ENCODE assay signal across 28 mouse cellular contexts in genomic region chr8:13155358-13155757, GRCm38 (mm10). TPM values are rescaled to one million over a fixed set of nuclear protein-coding genes. Genes with fewer than 3 reads are reported as not detected.
DNase-seq lines count a peak whose midpoint lies in the region; ATAC-seq and TF ChIP-seq lines count a peak whose summit lies in the region.
"Had no signal": no experiment of that assay in that cellular context is flagged by ENCODE, and none has a peak within 500 bp of the region (broad histone marks: within the 10 kb centered on the region; RNA-seq: fewer than 3 reads in every experiment).

No protein-coding gene starts in this region.

- ATAC-seq in liver, postnatal 0 days, result no peak
- ATAC-seq in liver, embryonic 12.5 days, result no peak
- ATAC-seq in forebrain, embryonic 14.5 days, result no peak
- ATAC-seq: activated CD4-positive, CD25-positive, alpha-beta regulatory T cell, adult 4 months; forebrain, postnatal 0 days; hindbrain, embryonic 16.5 days; intestine, embryonic 15.5 days had no signal

- no peak for TF ChIP-seq CTCF in liver, postnatal 0 days (IDR thresholded peaks at IDR 0.05; ENCODE audit: low read depth)
- TF ChIP-seq CTCF in bone marrow macrophage, adult 2 months (IDR thresholded peaks at IDR 0.05; ENCODE audit: low read depth, low read length), result no peak

- H3K9ac ChIP-seq in liver, postnatal 0 days (replicated peaks), result no peak overlapping the region; the same call in 1 of the 2 replicates
- H3K9ac ChIP-seq in liver, embryonic 12.5 days, result no peak overlapping the region
- H3K9ac ChIP-seq in forebrain, embryonic 14.5 days (ENCODE audit: low read length), result no peak overlapping the region
- H3K9ac ChIP-seq: forebrain, postnatal 0 days; intestine, embryonic 15.5 days; liver, embryonic 14.5 days; neural tube, embryonic 12.5 days; stomach, embryonic 15.5 days had no signal

- no peaks in the 10 kb centered on the region for H3K27me3 ChIP-seq in liver, postnatal 0 days (ENCODE audit: insufficient read depth, low read length)
- H3K27me3 ChIP-seq in liver, embryonic 12.5 days (replicated peaks), result no peaks in the 10 kb centered on the region
- no peaks in the 10 kb centered on the region for H3K27me3 ChIP-seq in megakaryocyte, embryonic 14.5 days (replicated peaks)
- no peaks in the 10 kb centered on the region for H3K27me3 ChIP-seq in forebrain, embryonic 14.5 days (replicated peaks; ENCODE audit: control insufficient read depth, insufficient read depth, low read length)
- H3K27me3 ChIP-seq: intestine, embryonic 15.5 days; neural tube, embryonic 12.5 days; stomach, embryonic 15.5 days had no signal

- H3K4me3 ChIP-seq in liver, postnatal 0 days (ENCODE audit: low read depth, low read length), result no peak overlapping the region
- no peak overlapping the region for H3K4me3 ChIP-seq in liver, embryonic 12.5 days
- H3K4me3 ChIP-seq in bone marrow macrophage, adult 2 months (ENCODE audit: insufficient read depth, low read length), result peak overlapping the region; percentile 52
- H3K4me3 ChIP-seq in megakaryocyte, embryonic 14.5 days (replicated peaks), result peak overlapping the region; percentile 54
- no peak overlapping the region for H3K4me3 ChIP-seq in forebrain, embryonic 14.5 days (ENCODE audit: low read depth, low read length)
- H3K4me3 ChIP-seq: forebrain, embryonic 10.5 days; heart, embryonic 10.5 days; intestine, embryonic 15.5 days; layer of hippocampus, adult 2 months; neural tube, embryonic 12.5 days; stomach, embryonic 15.5 days had no signal

- no peaks in the 10 kb centered on the region; the same call in 1 of the 2 replicates for H3K36me3 ChIP-seq in liver, postnatal 0 days (replicated peaks; ENCODE audit: insufficient read depth, low read length)
- 0 out of 2 replicates have a peak, but pooled peaks cover 6% of the 10 kb centered on the region for H3K36me3 ChIP-seq in liver, embryonic 12.5 days
- peaks cover 30% of the 10 kb centered on the region for H3K36me3 ChIP-seq in megakaryocyte, embryonic 14.5 days (replicated peaks; ENCODE audit: low read length)
- H3K36me3 ChIP-seq in forebrain, embryonic 14.5 days (ENCODE audit: control insufficient read depth, insufficient read depth, low read length), result no peaks in the 10 kb centered on the region; the same call in 1 of the 2 replicates
- H3K36me3 ChIP-seq: forebrain, embryonic 10.5 days; intestine, embryonic 15.5 days had no signal

- peaks cover 8% of the 10 kb centered on the region for H3K4me1 ChIP-seq in liver, postnatal 0 days (ENCODE audit: insufficient read depth)
- H3K4me1 ChIP-seq in liver, embryonic 12.5 days, result peaks cover 10% of the 10 kb centered on the region
- H3K4me1 ChIP-seq in bone marrow macrophage, adult 2 months (ENCODE audit: control insufficient read depth, insufficient read depth, low read length), result peaks cover 52% of the 10 kb centered on the region
- H3K4me1 ChIP-seq in megakaryocyte, embryonic 14.5 days, result peaks cover 68% of the 10 kb centered on the region
- H3K4me1 ChIP-seq in forebrain, embryonic 14.5 days (ENCODE audit: control insufficient read depth, insufficient read depth, low read length), result peaks cover 10% of the 10 kb centered on the region

- TF ChIP-seq EP300 in liver, postnatal 0 days (IDR thresholded peaks at IDR 0.05; ENCODE audit: low read depth), result no peak

- intact Hi-C loops in heart, postnatal 14 days (cut with DNase I), result no loop called here

- no peak for DNase-seq in liver, postnatal 0 days
- DNase-seq in A20 (ENCODE audit: low read depth, low spot score), result peak; percentile 35
- DNase-seq in heart, postnatal 14 days, result no peak
- no peak for DNase-seq in forebrain, embryonic 14.5 days (ENCODE audit: low spot score)
- DNase-seq in adrenal gland, adult 18-20 months (ENCODE audit: low spot score in 2 of 2), result no peak
- DNase-seq: adrenal gland, postnatal 10 days; B cell, adult 2 months; cerebellum, adult 9-11 months; forebrain, postnatal 0 days; kidney, adult 8-10 months; kidney, postnatal 14 days; lung, postnatal 10 days; right cerebral cortex, postnatal 14 days; spleen, adult 18-20 months; thymus, postnatal 25 days had no signal

- 50% methylated on average over 9 of the region's 9 CpGs for WGBS in liver, postnatal 0 days (ENCODE audit: insufficient replicate concordance)
- WGBS in liver, embryonic 12.5 days (ENCODE audit: insufficient replicate concordance), result 51% methylated on average over 9 of the region's 9 CpGs
- WGBS in forebrain, embryonic 14.5 days, result 78% methylated on average over 9 of the region's 9 CpGs

- peak overlapping the region; percentile 4; the same call in 1 of the 2 replicates for H3K27ac ChIP-seq in liver, postnatal 0 days (ENCODE audit: low read depth)
- H3K27ac ChIP-seq in liver, embryonic 12.5 days, result no peak overlapping the region
- peak overlapping the region; percentile 100 for H3K27ac ChIP-seq in bone marrow macrophage, adult 2 months (ENCODE audit: insufficient read depth, low read depth, low read length)
- H3K27ac ChIP-seq in forebrain, embryonic 14.5 days (ENCODE audit: low read depth, low read length), result no peak overlapping the region
- H3K27ac ChIP-seq: forebrain, embryonic 10.5 days; heart, embryonic 10.5 days; intestine, embryonic 15.5 days; layer of hippocampus, adult 2 months; liver, embryonic 14.5 days; neural tube, embryonic 12.5 days; stomach, embryonic 15.5 days had no signal

- no peaks in the 10 kb centered on the region for H3K9me3 ChIP-seq in liver, postnatal 0 days (ENCODE audit: low read length)
- no peaks in the 10 kb centered on the region for H3K9me3 ChIP-seq in liver, embryonic 12.5 days (replicated peaks)
- no peaks in the 10 kb centered on the region for H3K9me3 ChIP-seq in megakaryocyte, embryonic 14.5 days
- no peaks in the 10 kb centered on the region for H3K9me3 ChIP-seq in forebrain, embryonic 14.5 days (replicated peaks; ENCODE audit: control insufficient read depth, low read length)
- H3K9me3 ChIP-seq: forebrain, embryonic 10.5 days; heart, embryonic 10.5 days; intestine, embryonic 15.5 days; neural tube, embryonic 12.5 days; stomach, embryonic 15.5 days had no signal

- no peak overlapping the region for H3K4me2 ChIP-seq in liver, postnatal 0 days (ENCODE audit: low read depth, low read length)
- no peak overlapping the region for H3K4me2 ChIP-seq in liver, embryonic 12.5 days
- H3K4me2 ChIP-seq in forebrain, embryonic 14.5 days (ENCODE audit: low read length), result no peak overlapping the region
- H3K4me2 ChIP-seq: intestine, embryonic 15.5 days; midbrain, embryonic 11.5 days; neural tube, embryonic 12.5 days; stomach, embryonic 15.5 days had no signal

- no peak for TF ChIP-seq POLR2A in bone marrow macrophage, adult 2 months (IDR thresholded peaks at IDR 0.05; ENCODE audit: borderline replicate concordance, low read depth, low read length)

RNA-seq across cellular contexts. Expression of gene Lamp1, which starts 3.6 kb away (rescaled TPM):
- 199 and 206 TPM in 2 replicates for polyA plus RNA-seq in liver, postnatal 0 days (2015; fragmentation: Nextera tagmentation; extraction: Ambion mirVana)
- 199 and 203 TPM in 2 replicates for polyA plus RNA-seq in liver, embryonic 12.5 days (2016; fragmentation: Nextera tagmentation; extraction: Ambion mirVana)
- 1,527 and 1,629 TPM in 2 replicates for polyA plus RNA-seq in bone marrow macrophage, adult 2 months (2012; ENCODE audit: insufficient read depth, insufficient read length, missing spikeins)
- 228 and 359 TPM in 2 replicates for polyA plus RNA-seq in megakaryocyte, embryonic 14.5 days (2012; ENCODE audit: insufficient read depth, low replicate concordance)
- total RNA-seq in heart, postnatal 14 days (2021), result 100 to 1,000 TPM; 328 to 332 TPM
- 267 and 274 TPM in 2 replicates for polyA plus RNA-seq in forebrain, embryonic 14.5 days (2014; fragmentation: Nextera tagmentation; extraction: Ambion mirVana)
- 100 to 1,000 TPM; 456 to 471 TPM for total RNA-seq in adrenal gland, adult 18-20 months (2021)

RNA-seq across cellular contexts. Expression of gene Grtp1, which starts 45.1 kb away (rescaled TPM):
- 10.6 and 12.1 TPM in 2 replicates for polyA plus RNA-seq in liver, postnatal 0 days (2015; fragmentation: Nextera tagmentation; extraction: Ambion mirVana)
- polyA plus RNA-seq in liver, embryonic 12.5 days (2016; fragmentation: Nextera tagmentation; extraction: Ambion mirVana), result 13.8 and 14.0 TPM in 2 replicates
- 2.0 and 4.0 TPM in 2 replicates for polyA plus RNA-seq in bone marrow macrophage, adult 2 months (2012; ENCODE audit: insufficient read depth, insufficient read length, missing spikeins)
- polyA plus RNA-seq in megakaryocyte, embryonic 14.5 days (2012; ENCODE audit: insufficient read depth, low replicate concordance), result 16.8 and 26.7 TPM in 2 replicates
- total RNA-seq in heart, postnatal 14 days (2021), result 1 to 10 TPM; 2.8 to 2.9 TPM
- 25.8 and 27.6 TPM in 2 replicates for polyA plus RNA-seq in forebrain, embryonic 14.5 days (2014; fragmentation: Nextera tagmentation; extraction: Ambion mirVana)
- 10 to 100 TPM in 1 of 2 experiments, 1 to 10 TPM in 1; 9.1 to 15.3 TPM for total RNA-seq in adrenal gland, adult 18-20 months (2021)

RNA-seq across cellular contexts. Expression of gene Cul4a, which starts 49.9 kb away (rescaled TPM):
- polyA plus RNA-seq in liver, postnatal 0 days (2015; fragmentation: Nextera tagmentation; extraction: Ambion mirVana), result 60.5 and 62.9 TPM in 2 replicates
- polyA plus RNA-seq in liver, embryonic 12.5 days (2016; fragmentation: Nextera tagmentation; extraction: Ambion mirVana), result 97.6 and 98.2 TPM in 2 replicates
- 33.3 and 44.0 TPM in 2 replicates for polyA plus RNA-seq in bone marrow macrophage, adult 2 months (2012; ENCODE audit: insufficient read depth, insufficient read length, missing spikeins)
- 5.8 and 14.3 TPM in 2 replicates for polyA plus RNA-seq in megakaryocyte, embryonic 14.5 days (2012; ENCODE audit: insufficient read depth, low replicate concordance)
- 10 to 100 TPM; 78.0 to 78.3 TPM for total RNA-seq in heart, postnatal 14 days (2021)
- 66.4 and 72.0 TPM in 2 replicates for polyA plus RNA-seq in forebrain, embryonic 14.5 days (2014; fragmentation: Nextera tagmentation; extraction: Ambion mirVana)
- 100 to 1,000 TPM in 1 of 2 experiments, 10 to 100 TPM in 1; 77.3 to 136 TPM for total RNA-seq in adrenal gland, adult 18-20 months (2021)

RNA-seq across cellular contexts. Expression of gene Pcid2, which starts 50.1 kb away (rescaled TPM):
- polyA plus RNA-seq in liver, postnatal 0 days (2015; fragmentation: Nextera tagmentation; extraction: Ambion mirVana), result 6.7 and 8.8 TPM in 2 replicates
- 25.6 and 28.1 TPM in 2 replicates for polyA plus RNA-seq in liver, embryonic 12.5 days (2016; fragmentation: Nextera tagmentation; extraction: Ambion mirVana)
- 15.8 and 16.4 TPM in 2 replicates for polyA plus RNA-seq in bone marrow macrophage, adult 2 months (2012; ENCODE audit: insufficient read depth, insufficient read length, missing spikeins)
- 10.0 and 25.2 TPM in 2 replicates for polyA plus RNA-seq in megakaryocyte, embryonic 14.5 days (2012; ENCODE audit: insufficient read depth, low replicate concordance)
- 10 to 100 TPM in 1 of 2 experiments, 1 to 10 TPM in 1; 8.8 to 10.7 TPM for total RNA-seq in heart, postnatal 14 days (2021)
- polyA plus RNA-seq in forebrain, embryonic 14.5 days (2014; fragmentation: Nextera tagmentation; extraction: Ambion mirVana), result 35.6 and 39.8 TPM in 2 replicates
- total RNA-seq in adrenal gland, adult 18-20 months (2021), result 10 to 100 TPM; 19.4 to 20.9 TPM

Comparison
In these comparisons a context has a peak if more than half of its experiments do, and no peak if none do; other contexts are left out.
1. H3K27ac ChIP-seq: peak in liver, postnatal 0 days (single experiment) and bone marrow macrophage, adult 2 months (single experiment); none in liver, embryonic 12.5 days (single experiment) and forebrain, embryonic 14.5 days (single experiment).
2. H3K4me3 ChIP-seq: peak in bone marrow macrophage, adult 2 months (single experiment) and megakaryocyte, embryonic 14.5 days (single experiment); none in liver, postnatal 0 days (single experiment), liver, embryonic 12.5 days (single experiment) and forebrain, embryonic 14.5 days (single experiment).